Mouse (Mus musculus) intestine, embryonic 16.5 days (tissue): ENCODE results near the gene Polm. TPM values are rescaled to one million over a fixed set of nuclear protein-coding genes. Genes with fewer than 3 reads are reported as not detected.

Experiments used
- ATAC-seq: fragments of 200-750 bp; cut with Nextera tagmentation; 2 replicates; pipeline ENCODE4 v1.8.0; 2017; ENCODE audit warnings: moderate TSS enrichment, moderate library complexity
- H3K27ac ChIP-seq: fragments of 300-500 bp; sonication (generic); 2 replicates; pipeline ENCODE4 v1.5.1; 2014; ENCODE audit warnings: mild to moderate bottlenecking, low read length
- H3K27me3 ChIP-seq: fragments of 300-500 bp; sonication (generic); replicated peaks from 2 replicates; pipeline ENCODE4 v1.6.1; 2014; ENCODE audit warnings: low read length, control low read depth, mixed read lengths; ENCODE audit not compliant: control insufficient read depth, insufficient read depth
- H3K36me3 ChIP-seq: fragments of 300-500 bp; sonication (generic); 2 replicates; pipeline ENCODE4 v1.6.1; 2014; ENCODE audit warnings: low read length, control low read depth; ENCODE audit not compliant: control insufficient read depth, insufficient read depth
- H3K4me1 ChIP-seq: fragments of 300-500 bp; sonication (generic); 2 replicates; pipeline ENCODE4 v1.6.1; 2014; ENCODE audit warnings: low read length, control low read depth, mixed read lengths; ENCODE audit not compliant: control insufficient read depth, insufficient read depth
- H3K4me2 ChIP-seq: fragments of 300-500 bp; sonication (generic); 2 replicates; pipeline ENCODE4 v1.6.1; 2014; ENCODE audit warnings: low read depth, low read length, control low read depth
- H3K4me3 ChIP-seq: fragments of 300-500 bp; sonication (generic); 2 replicates; pipeline ENCODE4 v1.5.1; 2014; ENCODE audit warnings: mild to moderate bottlenecking, low read length
- H3K9ac ChIP-seq: fragments of 300-500 bp; sonication (generic); 2 replicates; pipeline ENCODE4 v1.6.1; 2014; ENCODE audit warnings: low read depth, low read length
- H3K9me3 ChIP-seq: fragments of 300-500 bp; sonication (generic); 2 replicates; pipeline ENCODE4 v1.6.1; 2016; ENCODE audit warnings: low read length, control low read depth; ENCODE audit not compliant: control insufficient read depth
- WGBS: fragments of 180-500 bp; shearing (Covaris S2); extraction: QIAGEN DNeasy Blood & Tissue Kit; methylation state at CpG from one replicate; pipeline ENCODE4 v1.1.7; 2014; 5-methylcytosine and 5-hydroxymethylcytosine counted together
- polyA plus RNA-seq: library from polyadenylated mRNA; unstranded; fragments of >200 nt; fragmentation: Nextera tagmentation; extraction: Ambion mirVana; gene quantifications from 2 replicates; pipeline ENCODE4 v1.2.1, GENCODE M21; 2015

The Polm gene
- polyA plus RNA-seq, 1 experiment from 2014 or later = 12.5 TPM

DNA sequence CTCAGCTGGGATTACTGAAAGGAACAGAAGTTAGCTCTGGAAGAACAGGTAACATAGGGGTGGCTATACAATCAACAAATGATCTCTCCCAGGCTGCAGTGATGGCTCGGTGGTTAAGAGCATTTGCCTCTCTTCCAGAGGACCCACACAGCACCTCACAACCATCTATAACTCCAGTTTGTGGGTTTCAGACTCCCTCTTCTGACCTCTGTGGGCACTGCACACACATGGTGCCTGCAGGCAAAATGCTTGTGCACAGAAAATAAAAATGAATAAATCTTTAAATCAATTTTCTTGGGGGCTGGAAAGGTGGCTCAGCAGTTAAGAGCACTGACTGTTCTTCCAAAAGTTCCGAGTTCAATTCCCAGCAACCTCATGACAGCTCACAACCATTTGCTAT, 59.3 kb downstream of the Polm start:
- no peaks in the 10 kb centered on the region for H3K9me3 ChIP-seq
- H3K4me3 ChIP-seq = no peak overlapping the region
- no peaks in the 10 kb centered on the region for H3K36me3 ChIP-seq
- no peak overlapping the region for H3K27ac ChIP-seq
- H3K9ac ChIP-seq = no peak overlapping the region
- no peaks in the 10 kb centered on the region for H3K27me3 ChIP-seq
- no peak for ATAC-seq
- peaks cover 3% of the 10 kb centered on the region; the same call in 1 of the 2 replicates for H3K4me1 ChIP-seq
- WGBS = 75% methylated on average over 2 of the region's 2 CpGs
- H3K4me2 ChIP-seq = no peak overlapping the region

Other genes with a start within 250 kb of the Polm start
- gene Mrps24, start 122.3 kb downstream of the Polm start, polyA plus RNA-seq = 219 and 236 TPM in 2 replicates
- 21.6 and 23.7 TPM in 2 replicates for gene Urgcp, start 75.6 kb downstream of the Polm start, polyA plus RNA-seq
- gene Dbnl, start 49.5 kb downstream of the Polm start, polyA plus RNA-seq = 141 and 147 TPM in 2 replicates
- 17.8 and 23.4 TPM in 2 replicates for gene Pgam2, start 34.3 kb downstream of the Polm start, polyA plus RNA-seq
- 38.4 and 39.7 TPM in 2 replicates for gene Aebp1, start 23.9 kb upstream of the Polm start, polyA plus RNA-seq
- 119 and 141 TPM in 2 replicates for gene Pold2, start 40.3 kb upstream of the Polm start, polyA plus RNA-seq
- gene Myl7, start 60.8 kb upstream of the Polm start, polyA plus RNA-seq = 75.3 and 88.3 TPM in 2 replicates
- gene Gck, start 112.1 kb upstream of the Polm start, polyA plus RNA-seq = 2.4 and 2.9 TPM in 2 replicates
- gene Ykt6, start 117.7 kb upstream of the Polm start, polyA plus RNA-seq = 57.7 and 58.6 TPM in 2 replicates
- 5.8 and 6.8 TPM in 2 replicates for gene Camk2b, start 228.3 kb upstream of the Polm start, polyA plus RNA-seq